Mouse (Mus musculus) E14TG2a.4 (cell line): ENCODE results near the gene Ppm1h.

Experiments
- H3K27me3 ChIP-seq: 2 replicates; pipeline ENCODE4 v1.6.1; 2014; ENCODE audit warnings: low read length, control low read depth; ENCODE audit not compliant: insufficient read depth
- H3K36me3 ChIP-seq: 2 replicates; pipeline ENCODE4 v1.6.1; 2014; ENCODE audit warnings: low read length, control low read depth; ENCODE audit not compliant: insufficient read depth
- H3K4me1 ChIP-seq: replicated peaks from 2 replicates; pipeline ENCODE4 v1.6.1; 2014; ENCODE audit warnings: low read depth, low read length, control low read depth
- H3K4me3 ChIP-seq: replicated peaks from 2 replicates; pipeline ENCODE4 v1.5.1; 2014; ENCODE audit warnings: mild to moderate bottlenecking, low read length
- H3K9me3 ChIP-seq: 2 replicates; pipeline ENCODE4 v1.6.1; 2014; ENCODE audit warnings: low read length, control low read depth
- CTCF ChIP-seq: conservative IDR thresholded peaks from 2 replicates; pipeline ENCODE4 v1.5.1; 2014; ENCODE audit warnings: low read length
- NANOG ChIP-seq: IDR thresholded peaks from 2 replicates; pipeline ENCODE4 v1.6.1; 2014; ENCODE audit warnings: borderline replicate concordance, low read length, mixed read lengths
- POU5F1 ChIP-seq: IDR thresholded peaks from 2 replicates; pipeline ENCODE4 v1.6.1; 2014; ENCODE audit warnings: low read length, borderline replicate concordance

The Ppm1h gene

DNA sequence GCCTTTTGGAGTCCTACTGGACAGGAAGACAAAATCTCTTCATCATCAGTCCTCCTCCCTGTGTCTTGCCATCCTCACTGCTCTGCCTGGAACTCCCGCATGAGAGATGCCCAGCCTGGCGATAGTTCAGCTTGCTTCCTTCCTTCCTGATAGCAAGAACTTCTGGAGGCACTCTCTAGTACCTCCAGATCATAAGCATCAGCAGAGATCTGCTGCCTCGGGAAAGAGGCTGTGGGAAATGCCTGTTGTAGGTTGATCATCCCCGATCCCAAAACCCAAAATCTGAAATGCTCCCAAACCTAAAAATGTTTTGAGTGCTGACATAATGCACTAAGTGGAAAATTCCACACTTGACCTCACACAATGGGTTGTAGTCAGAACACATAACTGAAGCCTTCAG lies 198.4 kb downstream of the Ppm1h start:
- H3K9me3 ChIP-seq = peaks cover 6% of the 10 kb centered on the region
- H3K4me1 ChIP-seq = peaks cover 9% of the 10 kb centered on the region
- H3K4me3 ChIP-seq = no peak overlapping the region
- TF ChIP-seq POU5F1 (no peak), NANOG (no peak), CTCF (no peak)
- no peaks in the 10 kb centered on the region for H3K36me3 ChIP-seq
- peaks cover 6% of the 10 kb centered on the region; the same call in 1 of the 2 replicates for H3K27me3 ChIP-seq

DNA sequence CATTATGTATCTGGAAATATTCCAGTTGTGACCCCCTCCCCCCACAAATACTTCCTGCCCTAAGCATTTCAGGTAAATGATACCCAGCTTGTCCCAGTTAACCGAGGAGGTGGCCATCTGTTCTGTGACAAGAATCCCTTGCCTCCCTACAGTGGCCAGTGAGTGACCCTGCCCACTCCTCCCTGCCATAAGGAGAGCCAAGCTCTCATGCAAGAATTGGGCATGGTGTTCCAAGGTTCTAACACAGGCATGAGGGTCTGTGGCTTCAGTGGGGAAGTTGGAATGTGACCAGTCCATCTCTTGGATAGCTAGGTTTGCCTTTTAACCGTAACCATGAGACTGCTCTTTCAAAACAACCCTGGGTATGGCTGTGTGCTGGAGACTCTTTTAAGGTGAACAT lies 198.9 kb downstream of the Ppm1h start:
- TF ChIP-seq POU5F1 (no peak), CTCF (no peak), NANOG (no peak)
- Histone ChIP-seq H3K36me3 (no peaks in the 10 kb centered on the region), H3K4me1 (peaks cover 9% of the 10 kb centered on the region), H3K4me3 (no peak overlapping the region), H3K27me3 (peaks cover 6% of the 10 kb centered on the region; the same call in 1 of the 2 replicates), H3K9me3 (peaks cover 2% of the 10 kb centered on the region)

DNA sequence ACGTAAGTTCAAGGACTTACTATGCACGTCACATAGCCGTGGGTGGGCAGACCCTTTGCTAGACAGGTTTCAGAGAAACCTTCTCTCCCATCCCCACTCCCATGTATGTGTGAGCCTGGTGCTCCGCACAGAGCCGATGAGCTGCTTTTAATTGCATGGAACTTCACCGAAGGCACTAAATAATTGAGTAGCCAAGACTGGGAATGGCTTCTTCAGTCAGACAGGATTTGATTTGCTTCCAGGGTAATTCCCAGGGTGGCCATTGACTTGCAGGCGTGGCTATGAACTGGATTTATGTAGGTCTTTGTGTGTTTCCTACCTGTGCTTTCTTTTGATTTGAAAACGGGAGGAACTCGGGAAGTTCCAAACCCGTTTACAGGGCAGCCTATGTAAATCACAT lies 202.9 kb downstream of the Ppm1h start:
- no peaks in the 10 kb centered on the region for H3K9me3 ChIP-seq
- no peaks in the 10 kb centered on the region for H3K36me3 ChIP-seq
- peaks cover 20% of the 10 kb centered on the region; the same call in 1 of the 2 replicates for H3K27me3 ChIP-seq

DNA sequence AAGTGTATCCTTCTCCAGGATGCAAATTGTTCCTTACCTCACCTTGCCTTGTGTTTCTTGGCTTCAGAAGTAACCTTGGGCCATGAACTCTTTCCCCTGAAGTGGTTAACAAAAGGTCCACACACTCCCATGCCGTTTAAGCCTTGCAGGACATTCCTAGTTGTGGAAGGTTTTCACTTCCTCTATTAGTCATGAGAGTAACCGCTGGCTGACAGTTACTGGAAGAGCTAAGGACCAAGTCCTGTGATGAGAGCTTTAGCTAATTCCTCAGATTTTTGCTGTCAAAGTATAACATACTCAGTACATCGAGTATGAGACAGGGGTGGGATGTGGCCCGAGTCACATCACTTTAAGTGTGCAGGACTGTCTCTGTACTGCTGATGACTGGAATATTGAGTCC lies 204.1 kb downstream of the Ppm1h start:
- peaks cover 35% of the 10 kb centered on the region for H3K4me1 ChIP-seq
- H3K9me3 ChIP-seq = no peaks in the 10 kb centered on the region
- no peaks in the 10 kb centered on the region for H3K36me3 ChIP-seq
- H3K4me3 ChIP-seq = no peak overlapping the region
- no peak for TF ChIP-seq POU5F1
- peaks cover 14% of the 10 kb centered on the region; the same call in 1 of the 2 replicates for H3K27me3 ChIP-seq

More for the DNA sequence above, 202.9 kb downstream of the Ppm1h start:
- TF ChIP-seq NANOG (no peak), CTCF (no peak), POU5F1 (no peak)
- H3K4me1 ChIP-seq = peaks cover 29% of the 10 kb centered on the region
- H3K4me3 ChIP-seq = no peak overlapping the region

DNA sequence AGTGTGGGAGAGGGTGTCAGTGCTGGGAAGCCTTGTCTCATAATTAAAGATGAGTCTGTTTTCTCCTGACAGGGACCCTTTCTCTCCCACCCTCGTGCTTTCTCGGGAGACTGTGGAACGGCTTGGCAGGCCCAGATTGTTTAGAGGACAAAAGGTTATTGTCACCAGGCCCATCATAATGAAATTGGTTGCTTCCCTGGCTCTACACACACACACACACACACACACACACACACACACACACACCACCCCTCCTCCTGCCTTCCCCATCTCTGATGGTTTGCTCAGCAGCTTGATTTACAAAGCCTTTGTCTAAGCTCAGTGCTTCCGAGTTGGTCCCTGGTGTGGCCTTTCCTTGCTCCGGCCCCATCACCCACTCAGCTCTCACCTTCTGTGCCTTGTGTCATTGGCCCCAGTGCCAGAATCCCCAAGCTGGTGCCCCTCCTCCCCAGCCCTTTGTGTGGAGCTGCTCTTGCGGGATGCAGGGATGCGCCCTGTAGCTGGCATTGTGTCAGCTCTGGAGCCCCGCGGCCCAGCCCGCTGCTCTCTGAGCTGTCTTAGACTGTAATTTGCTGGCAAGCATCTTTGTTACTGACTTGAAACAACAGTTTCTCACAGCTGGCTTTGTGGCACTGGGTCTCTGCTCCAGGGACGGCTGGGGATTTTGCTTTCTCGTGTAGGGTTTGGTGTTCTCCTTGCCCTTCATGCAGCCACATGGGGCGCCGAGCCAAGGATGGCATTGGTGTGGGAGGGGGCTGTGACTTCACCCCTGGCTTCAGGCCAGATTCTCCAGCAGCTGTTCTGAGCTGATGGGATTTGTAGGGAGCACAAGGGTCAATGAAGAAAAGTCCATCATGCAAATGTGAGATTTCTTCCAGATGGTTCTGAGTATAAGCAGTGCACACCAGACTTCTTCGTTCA lies 205.5 kb downstream of the Ppm1h start:
- no peak for TF ChIP-seq NANOG
- no peaks in the 10 kb centered on the region for H3K36me3 ChIP-seq
- H3K4me3 ChIP-seq = peak overlapping the region; percentile 43
- H3K4me1 ChIP-seq = peaks cover 32% of the 10 kb centered on the region
- H3K9me3 ChIP-seq = no peaks in the 10 kb centered on the region
- peaks cover 18% of the 10 kb centered on the region; the same call in 1 of the 2 replicates for H3K27me3 ChIP-seq

DNA sequence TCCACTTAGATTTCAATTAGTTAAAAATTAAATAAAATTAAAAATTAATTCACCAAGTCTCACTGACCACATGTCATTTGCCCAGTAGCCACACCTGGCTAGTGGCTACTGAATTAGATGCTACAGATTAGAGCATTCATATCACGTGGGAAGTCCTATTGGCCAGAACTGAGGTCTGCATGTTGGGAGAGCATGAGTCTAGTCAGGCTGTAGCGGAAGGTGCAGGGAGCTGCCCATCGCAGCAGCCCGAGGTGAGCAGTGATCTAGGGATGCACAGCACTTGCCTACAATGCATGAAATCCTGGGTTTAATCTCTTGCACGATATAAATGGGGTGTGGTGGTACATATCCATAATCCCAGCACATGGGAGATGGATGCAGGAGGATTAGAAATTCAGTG lies 206.7 kb downstream of the Ppm1h start:
- Histone ChIP-seq H3K27me3 (peaks cover 18% of the 10 kb centered on the region; the same call in 1 of the 2 replicates), H3K4me3 (no peak overlapping the region), H3K4me1 (peaks cover 32% of the 10 kb centered on the region), H3K9me3 (no peaks in the 10 kb centered on the region), H3K36me3 (no peaks in the 10 kb centered on the region)
- TF ChIP-seq POU5F1 (no peak), NANOG (no peak), CTCF (no peak)

DNA sequence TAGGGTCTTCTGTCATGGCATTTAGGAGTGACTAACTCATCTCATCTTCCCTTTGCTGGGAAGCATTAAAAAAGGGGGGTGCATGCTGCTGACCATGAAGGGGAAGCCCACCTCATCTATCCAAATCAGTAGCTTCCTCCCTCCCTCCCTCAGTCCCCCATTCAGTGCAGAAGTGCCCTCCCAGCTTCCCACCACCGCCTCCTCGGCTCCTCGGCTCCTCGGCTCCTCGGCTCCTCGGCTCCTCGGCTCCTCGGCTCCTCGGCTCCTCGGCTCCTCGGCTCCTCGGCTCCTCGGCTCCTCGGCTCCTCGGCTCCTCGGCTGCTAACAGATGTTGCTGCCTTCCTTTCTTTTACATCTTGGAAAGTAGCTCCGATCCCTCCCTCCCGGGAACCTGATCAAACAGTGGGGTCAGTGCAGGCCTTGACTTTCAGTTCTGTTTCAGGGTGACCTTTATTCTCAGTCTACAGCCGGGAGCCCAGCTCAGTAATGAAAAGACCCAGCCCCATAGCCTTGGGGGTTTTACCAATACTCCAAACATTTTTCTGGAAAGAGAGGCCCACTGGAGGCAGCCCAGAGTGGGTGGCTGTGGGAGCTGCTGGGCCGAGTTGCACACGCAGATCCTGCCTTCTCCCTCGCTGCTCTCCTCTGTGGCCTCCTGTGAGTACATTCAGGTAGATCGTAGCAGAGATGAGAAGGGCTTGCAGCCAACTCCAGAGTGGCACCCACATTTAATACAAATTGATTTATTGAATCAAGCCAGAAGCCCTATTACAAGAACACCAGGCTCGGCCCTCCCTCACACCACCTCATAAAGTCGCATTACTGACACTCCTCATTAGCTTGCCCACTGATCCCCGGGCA lies 207.7 kb downstream of the Ppm1h start:
- H3K4me3 ChIP-seq = no peak overlapping the region
- no peak for TF ChIP-seq NANOG
- TF ChIP-seq POU5F1 = no peak
- TF ChIP-seq CTCF = no peak
- no peaks in the 10 kb centered on the region for H3K36me3 ChIP-seq
- 0 out of 2 replicates have a peak, but pooled peaks cover 3% of the 10 kb centered on the region for H3K9me3 ChIP-seq
- H3K4me1 ChIP-seq = peaks cover 32% of the 10 kb centered on the region
- H3K27me3 ChIP-seq = peaks cover 18% of the 10 kb centered on the region; the same call in 1 of the 2 replicates

DNA sequence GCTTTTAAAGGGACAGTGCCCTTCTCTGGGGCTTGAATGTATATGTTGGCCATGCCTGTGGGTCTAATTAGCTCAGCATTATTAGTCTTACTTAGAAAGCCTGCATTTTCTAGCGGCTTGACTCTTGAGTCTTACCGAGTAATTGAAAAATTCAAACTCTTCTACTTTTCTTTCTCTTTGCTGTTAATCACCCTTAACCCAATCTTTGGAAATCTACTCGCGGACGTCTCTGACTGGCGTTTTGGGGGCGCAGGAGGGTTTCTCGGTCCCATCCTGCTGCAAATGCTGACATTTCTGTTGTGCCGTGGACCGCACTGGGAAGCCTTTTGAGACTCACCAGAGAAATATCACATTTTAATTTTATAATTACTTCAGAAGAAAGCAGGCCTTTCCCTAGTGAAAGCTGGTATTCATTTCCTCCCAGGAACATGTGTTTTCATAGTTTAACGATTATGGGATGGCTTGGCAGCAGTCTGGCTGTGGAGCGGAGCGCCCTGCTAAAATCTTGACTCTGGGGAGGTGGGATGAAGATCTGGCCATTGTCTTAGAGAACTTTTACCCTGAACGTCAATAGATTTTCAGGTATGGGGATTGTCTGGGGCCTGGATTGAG lies 208.5 kb downstream of the Ppm1h start:
- Histone ChIP-seq H3K9me3 (0 out of 2 replicates have a peak, but pooled peaks cover 3% of the 10 kb centered on the region), H3K4me1 (peaks cover 32% of the 10 kb centered on the region), H3K27me3 (peaks cover 18% of the 10 kb centered on the region; the same call in 1 of the 2 replicates), H3K36me3 (no peaks in the 10 kb centered on the region), H3K4me3 (no peak overlapping the region)
- no peak for TF ChIP-seq CTCF
- no peak for TF ChIP-seq POU5F1
- no peak for TF ChIP-seq NANOG
